Mouse (Mus musculus): ENCODE measurements around the gene Rbl1.

DNA sequence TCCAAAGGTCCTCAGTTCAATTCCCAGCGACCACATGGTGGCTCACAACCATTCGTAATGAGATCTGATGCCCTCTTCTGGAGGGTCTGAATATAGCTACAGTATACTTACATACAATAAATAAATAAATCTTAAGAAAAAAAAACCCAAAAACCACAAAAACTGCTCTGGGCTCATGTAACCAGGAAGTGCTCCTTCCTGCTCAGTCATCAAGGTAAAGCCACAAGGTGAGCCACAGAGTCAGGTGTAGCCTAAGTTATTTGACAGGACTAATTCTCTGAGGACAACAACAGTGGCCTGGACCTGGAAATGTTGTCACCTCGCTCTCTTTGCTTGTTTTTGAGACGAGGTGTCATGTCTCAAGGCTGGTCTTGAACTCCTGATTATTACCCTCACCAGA, 13.7 kb downstream of the Rbl1 start:
- no peak for TF ChIP-seq E2F4 (IDR thresholded peaks at IDR 0.05; ENCODE audit: insufficient read depth)
- no peak for TF ChIP-seq POLR2A (IDR thresholded peaks at IDR 0.05; ENCODE audit: insufficient read length, low read depth)

All from myocyte (in vitro differentiated cells).